In the genomic region with DNA sequence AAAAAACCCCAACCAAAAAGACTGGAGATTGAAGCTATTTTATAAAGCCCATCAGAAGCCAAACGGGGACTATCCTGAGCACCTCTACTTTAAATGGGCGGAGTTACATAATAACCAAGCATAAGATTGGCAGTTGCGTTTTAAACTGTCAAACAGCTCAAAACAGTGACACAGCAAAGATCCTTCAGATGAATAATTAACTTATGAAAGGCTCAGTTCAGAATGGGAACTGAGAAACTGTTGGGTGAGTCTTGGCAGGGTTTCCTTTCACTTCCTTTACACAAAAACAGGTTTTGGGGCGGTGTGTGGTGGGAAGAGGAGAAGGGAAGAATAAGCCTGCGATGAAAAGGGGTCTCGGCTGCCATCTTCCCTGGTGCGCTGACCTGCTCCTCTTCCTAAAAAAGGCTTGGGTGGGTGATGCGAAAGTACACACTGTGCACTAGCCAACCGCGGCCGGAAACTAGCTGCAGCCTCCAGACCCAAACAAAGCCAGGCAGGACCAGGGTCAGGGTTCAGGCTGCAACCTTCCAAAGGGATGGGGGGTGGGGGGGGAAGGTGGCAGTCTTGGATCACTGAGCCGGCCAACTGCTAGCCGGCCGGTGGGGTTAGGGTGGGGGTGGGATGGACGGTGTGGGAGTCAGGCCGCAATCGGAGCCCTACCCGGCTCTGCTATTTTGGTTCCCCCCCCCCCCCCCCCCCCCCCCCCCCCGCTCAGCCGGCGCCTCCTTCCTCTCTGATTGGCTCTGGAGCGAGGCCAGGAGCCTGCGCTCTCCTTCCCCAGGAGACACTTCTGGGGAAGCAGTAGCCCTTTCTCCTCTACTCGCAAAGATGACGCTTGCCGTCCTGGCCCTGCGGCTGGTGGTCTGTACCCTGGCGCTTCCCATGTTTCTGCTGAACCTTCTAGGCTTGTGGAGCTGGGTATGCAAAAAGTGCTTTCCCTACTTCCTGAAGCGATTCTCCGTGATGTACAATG, we compare ENCODE assay signal across 8 mouse cellular contexts. TPM values are rescaled to one million over a fixed set of nuclear protein-coding genes. Genes with fewer than 3 reads are reported as not detected.
DNase-seq lines count a peak whose midpoint lies in the region; ATAC-seq lines count a peak whose summit lies in the region.

Mettl7a1 (plus strand) TSS at position 122 of the 973 bp plus-strand sequence.

- no peaks in the 10 kb centered on the region for H3K9me3 ChIP-seq in hindbrain, embryonic 15.5 days

- H3K36me3 ChIP-seq in hindbrain, embryonic 15.5 days: no peaks in the 10 kb centered on the region

- H3K27me3 ChIP-seq in hindbrain, embryonic 15.5 days: no peaks in the 10 kb centered on the region

- H3K4me3 ChIP-seq in hindbrain, embryonic 15.5 days: peak within 1 kb of the TSS; percentile 46

- peak within 1 kb of the TSS; percentile 48 for H3K9ac ChIP-seq in hindbrain, embryonic 15.5 days

- peak within 1 kb of the TSS; percentile 87 for H3K27ac ChIP-seq in hindbrain, embryonic 15.5 days (replicated peaks)

- H3K4me2 ChIP-seq in hindbrain, embryonic 15.5 days: peak within 1 kb of the TSS; percentile 71

- DNase-seq in ZHBTc4 (ENCODE audit: low read depth, low spot score): peak; percentile 74
- DNase-seq in cerebellum, postnatal 4 days (ENCODE audit: low spot score in 2 of 2): peak; percentile 31 to 75
- DNase-seq in gastrocnemius, adult 18-20 months (ENCODE audit: low spot score): peak; percentile 87
- DNase-seq in left cerebral cortex, adult 11 months (ENCODE audit: low spot score): peak; percentile 72
- peak; percentile 90 for DNase-seq in lung, postnatal 36 days
- DNase-seq in retina, postnatal 1 day: peak; percentile 88
- peak; percentile 69 for DNase-seq in thymus, postnatal 4 days

- H3K4me1 ChIP-seq in hindbrain, embryonic 15.5 days (replicated peaks): peaks cover 14% of the 10 kb centered on the region

- peak; percentile 65 for ATAC-seq in hindbrain, embryonic 15.5 days (ENCODE audit: low FRiP score, low read depth)

- WGBS in hindbrain, embryonic 15.5 days: 2% methylated on average over 22 of the region's 30 CpGs

RNA-seq across cellular contexts. Expression of gene Mettl7a1, which starts in this region (rescaled TPM):
- 10 to 100 TPM; 33.7 to 34.4 TPM for total RNA-seq in gastrocnemius, adult 18-20 months (2021)
- 3.4 and 3.8 TPM in 2 replicates for polyA plus RNA-seq in hindbrain, embryonic 15.5 days (2015; fragmentation: Nextera tagmentation; extraction: Ambion mirVana)

Comparison
In these comparisons a context has a peak if more than half of its experiments do, and no peak if none do; other contexts are left out.
1. Peak in every context shown above with its lines: DNase-seq, ATAC-seq, H3K4me3 ChIP-seq and H3K27ac ChIP-seq.